27 mouse cellular contexts compared by ENCODE assay signal in the genomic region with DNA sequence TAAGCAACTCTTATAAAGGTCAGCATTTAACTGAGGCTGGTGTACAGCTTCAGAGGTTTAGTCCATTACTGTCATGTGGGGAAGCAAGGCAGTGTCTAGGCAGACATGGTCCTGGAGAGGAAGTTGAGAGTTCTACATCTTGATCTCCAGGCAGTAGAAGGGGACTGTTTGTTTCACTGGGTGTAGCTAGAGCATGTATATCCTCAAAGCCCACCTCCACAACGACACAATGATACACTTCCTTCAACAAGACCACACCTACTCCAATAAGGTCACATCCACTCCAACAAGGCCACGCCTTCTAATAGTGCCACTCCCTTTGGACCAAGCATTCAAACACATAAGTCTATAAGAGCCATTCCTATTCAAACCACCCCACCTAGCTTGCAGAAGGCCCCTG. TPM values are rescaled to one million over a fixed set of nuclear protein-coding genes. Genes with fewer than 3 reads are reported as not detected.
DNase-seq lines count a peak whose midpoint lies in the region; ATAC-seq lines count a peak whose summit lies in the region.
"Had no signal": no experiment of that assay in that cellular context is flagged by ENCODE, and none has a peak within 500 bp of the region (broad histone marks: within the 10 kb centered on the region; RNA-seq: fewer than 3 reads in every experiment).

No protein-coding gene starts in this region.

- DNase-seq in liver, result no peak
- DNase-seq in c-Kit-positive CD71-positive TER-119-negative erythroid progenitor cells, embryonic 14.5 days (ENCODE audit: low read depth), result peak; percentile 30
- DNase-seq in lung, postnatal 10 days, result no peak
- DNase-seq in testis, postnatal 10 days (ENCODE audit: low spot score), result no peak
- DNase-seq in urinary bladder, adult 18-20 months (ENCODE audit: low spot score in 2 of 2), result no peak
- DNase-seq in gastrocnemius, postnatal 36 days, result no peak
- DNase-seq: adrenal gland, adult 8-10 months; cerebellum, adult 8-10 months; cerebellum, postnatal 25 days; gastrocnemius, postnatal 14 days; heart, adult 18-20 months; heart, postnatal 4 days; kidney, adult 2 months; kidney, postnatal 4 days; layer of hippocampus, postnatal 36 days; left cerebral cortex, postnatal 4 days; lung, postnatal 36 days; midbrain, embryonic 14.5 days; thymus, postnatal 14 days had no signal

- H3K4me1 ChIP-seq in liver, embryonic 12.5 days, result peaks cover 67% of the 10 kb centered on the region
- H3K4me1 ChIP-seq: forebrain, embryonic 13.5 days; hindbrain, embryonic 15.5 days; intestine, embryonic 15.5 days; lung, embryonic 15.5 days; neural tube, embryonic 12.5 days had no signal

- H3K9ac ChIP-seq in liver, embryonic 12.5 days, result no peak overlapping the region
- H3K9ac ChIP-seq: forebrain, embryonic 13.5 days; hindbrain, embryonic 15.5 days; intestine, embryonic 15.5 days; lung, embryonic 15.5 days; neural tube, embryonic 12.5 days had no signal

- H3K79me2 ChIP-seq in macrophage (ENCODE audit: inconsistent target), result no peaks in the 10 kb centered on the region

- H3K4me3 ChIP-seq in liver, embryonic 12.5 days, result no peak overlapping the region
- H3K4me3 ChIP-seq in macrophage (ENCODE audit: inconsistent target), result no peak overlapping the region
- H3K4me3 ChIP-seq: forebrain, embryonic 13.5 days; hindbrain, embryonic 15.5 days; intestine, embryonic 15.5 days; lung, embryonic 15.5 days; neural tube, embryonic 12.5 days had no signal

- no peak overlapping the region for H3K4me2 ChIP-seq in liver, embryonic 12.5 days
- H3K4me2 ChIP-seq: forebrain, embryonic 13.5 days; heart, embryonic 11.5 days; hindbrain, embryonic 15.5 days; intestine, embryonic 15.5 days; lung, embryonic 15.5 days; neural tube, embryonic 12.5 days had no signal

- H3K27ac ChIP-seq in liver, embryonic 12.5 days, result no peak overlapping the region
- H3K27ac ChIP-seq in macrophage, result peak overlapping the region; percentile 10; the same call in 1 of the 2 replicates
- H3K27ac ChIP-seq: forebrain, embryonic 13.5 days; hindbrain, embryonic 15.5 days; intestine, embryonic 15.5 days; lung, embryonic 15.5 days; neural tube, embryonic 12.5 days had no signal

- H3K36me3 ChIP-seq in liver, embryonic 12.5 days, result no peaks in the 10 kb centered on the region
- H3K36me3 ChIP-seq in macrophage (ENCODE audit: inconsistent target), result no peaks in the 10 kb centered on the region
- H3K36me3 ChIP-seq: hindbrain, embryonic 15.5 days; intestine, embryonic 15.5 days; lung, embryonic 15.5 days; neural tube, embryonic 12.5 days had no signal

- 27% methylated on average over 2 of the region's 2 CpGs for WGBS in liver, embryonic 12.5 days (ENCODE audit: insufficient replicate concordance)
- 42% methylated on average over 2 of the region's 2 CpGs for WGBS in macrophage (ENCODE audit: missing documents)

- H3K27me3 ChIP-seq in liver, embryonic 12.5 days (replicated peaks), result peaks cover 4% of the 10 kb centered on the region
- H3K27me3 ChIP-seq: forebrain, embryonic 13.5 days; hindbrain, embryonic 15.5 days; intestine, embryonic 15.5 days; lung, embryonic 15.5 days; neural tube, embryonic 12.5 days had no signal

- H3K9me3 ChIP-seq in liver, embryonic 12.5 days (replicated peaks), result no peaks in the 10 kb centered on the region
- H3K9me3 ChIP-seq: forebrain, embryonic 13.5 days; hindbrain, embryonic 15.5 days; intestine, embryonic 15.5 days; lung, embryonic 15.5 days; neural tube, embryonic 12.5 days had no signal

- intact Hi-C loops in gastrocnemius, postnatal 36 days (cut with DNase I), result no loop called here

- peak; percentile 22; the same call in 1 of the 2 replicates for ATAC-seq in liver, embryonic 12.5 days
- ATAC-seq: forebrain, embryonic 13.5 days; intestine, embryonic 15.5 days had no signal

RNA-seq across cellular contexts. Expression of gene Ubash3b, which starts 7.2 kb away (rescaled TPM):
- polyA plus RNA-seq in liver, embryonic 12.5 days (2016; fragmentation: Nextera tagmentation; extraction: Ambion mirVana), result 12.2 and 14.0 TPM in 2 replicates
- total RNA-seq in macrophage (2018; cell fraction: chromatin; rRNA removed), result 10 to 100 TPM; 11.3 to 61.6 (median 22.4) TPM
- 10 to 100 TPM; 10.5 to 20.6 (median 14.8) TPM for total RNA-seq in macrophage (2018; cell fraction: cytosol; rRNA removed)
- 10 to 100 TPM; 11.8 to 66.8 (median 19.8) TPM for total RNA-seq in macrophage (2018; cell fraction: nucleus; rRNA removed)
- polyA plus RNA-seq in macrophage (2018), result 7.7 to 26.7 TPM (median 10.3 TPM) in 3 replicates
- under 1 TPM; 0.31 to 0.81 TPM for total RNA-seq in gastrocnemius, postnatal 36 days (2021)
